ENCODE assay signal across 9 mouse cellular contexts in genomic region chr1:153894979-153895378, GRCm38 (mm10). TPM values are rescaled to one million over a fixed set of nuclear protein-coding genes. Genes with fewer than 3 reads are reported as not detected.
DNase-seq lines count a peak whose midpoint lies in the region; ATAC-seq and TF ChIP-seq lines count a peak whose summit lies in the region.
"Had no signal": no experiment of that assay in that cellular context is flagged by ENCODE, and none has a peak within 500 bp of the region (broad histone marks: within the 10 kb centered on the region; RNA-seq: fewer than 3 reads in every experiment).

No protein-coding gene starts in this region.

- H3K27ac ChIP-seq in midbrain, embryonic 11.5 days (ENCODE audit: low read depth, low read length), result no peak overlapping the region
- H3K27ac ChIP-seq in midbrain, embryonic 13.5 days, result no peak overlapping the region
- H3K27ac ChIP-seq in bone marrow, adult 2 months (ENCODE audit: control insufficient read depth, insufficient read depth, low read depth, low read length, poor library complexity), result no peak overlapping the region
- H3K27ac ChIP-seq in thymus, adult 2 months (ENCODE audit: control insufficient read depth, insufficient read depth, low read length), result no peak overlapping the region

- no peak overlapping the region for H3K4me2 ChIP-seq in midbrain, embryonic 11.5 days
- H3K4me2 ChIP-seq in midbrain, embryonic 13.5 days (replicated peaks), result no peak overlapping the region

- H3K4me3 ChIP-seq in midbrain, embryonic 11.5 days (ENCODE audit: low read depth, low read length), result no peak overlapping the region
- no peak overlapping the region for H3K4me3 ChIP-seq in midbrain, embryonic 13.5 days (replicated peaks)
- H3K4me3 ChIP-seq in bone marrow, adult 2 months (replicated peaks; ENCODE audit: control insufficient read depth, low read depth, low read length), result no peak overlapping the region
- H3K4me3 ChIP-seq in thymus, adult 2 months (ENCODE audit: control insufficient read depth, insufficient read depth, low read length), result no peak overlapping the region

- H3K4me1 ChIP-seq in midbrain, embryonic 11.5 days (ENCODE audit: control insufficient read depth, insufficient read depth, low read length), result 0 out of 2 replicates have a peak, but pooled peaks cover 2% of the 10 kb centered on the region
- H3K4me1 ChIP-seq in midbrain, embryonic 13.5 days (replicated peaks), result peaks cover 8% of the 10 kb centered on the region
- H3K4me1 ChIP-seq in bone marrow, adult 2 months (ENCODE audit: control insufficient read depth, insufficient read depth, low read length), result no peaks in the 10 kb centered on the region
- peaks cover 5% of the 10 kb centered on the region for H3K4me1 ChIP-seq in thymus, adult 2 months (replicated peaks; ENCODE audit: control insufficient read depth, insufficient read depth, low read length)

- no peak for TF ChIP-seq POLR2A in bone marrow, adult 2 months (IDR thresholded peaks at IDR 0.05; ENCODE audit: borderline replicate concordance, control insufficient read depth, low read depth, low read length)
- no peak for TF ChIP-seq POLR2A in thymus, adult 2 months (IDR thresholded peaks at IDR 0.05; ENCODE audit: control insufficient read depth, extremely low read depth, insufficient read depth, low read length, poor library complexity)

- TF ChIP-seq CTCF in bone marrow, adult 2 months (IDR thresholded peaks at IDR 0.05; ENCODE audit: control insufficient read depth, insufficient read depth, low read length), result peak; percentile 91
- no peak for TF ChIP-seq CTCF in thymus, adult 2 months (IDR thresholded peaks at IDR 0.05; ENCODE audit: borderline replicate concordance, control insufficient read depth, extremely low read depth, insufficient read depth, low read length, poor library complexity)

- no peaks in the 10 kb centered on the region for H3K36me3 ChIP-seq in midbrain, embryonic 11.5 days (ENCODE audit: control insufficient read depth, insufficient read depth, low read length)
- H3K36me3 ChIP-seq in midbrain, embryonic 13.5 days, result no peaks in the 10 kb centered on the region
- H3K36me3 ChIP-seq in thymus, adult 2 months (ENCODE audit: control insufficient read depth, insufficient read depth, low read length), result no peaks in the 10 kb centered on the region

- no peaks in the 10 kb centered on the region for H3K9me3 ChIP-seq in midbrain, embryonic 11.5 days (ENCODE audit: control insufficient read depth, low read length)
- H3K9me3 ChIP-seq in midbrain, embryonic 13.5 days, result no peaks in the 10 kb centered on the region

- intact Hi-C loops in left cerebral cortex, postnatal 14 days (cut with DNase I), result loop anchor here (1.0 to 5.0 kb wide), 3 partner anchors 137 to 832 kb away; no protein-coding TSS in a partner anchor

- no peak overlapping the region for H3K9ac ChIP-seq in midbrain, embryonic 11.5 days (ENCODE audit: low read length)
- no peak overlapping the region for H3K9ac ChIP-seq in midbrain, embryonic 13.5 days (replicated peaks)

- ATAC-seq in midbrain, embryonic 11.5 days (ENCODE audit: low FRiP score), result no peak
- no peak for ATAC-seq in midbrain, embryonic 13.5 days
- ATAC-seq in erythroblast, adult 5-6 weeks (replicated peaks; ENCODE audit: low FRiP score, poor library complexity, severe bottlenecking), result peak; percentile 52

- no peaks in the 10 kb centered on the region for H3K27me3 ChIP-seq in midbrain, embryonic 11.5 days (ENCODE audit: control insufficient read depth, insufficient read depth, low read length)
- peaks cover 19% of the 10 kb centered on the region for H3K27me3 ChIP-seq in midbrain, embryonic 13.5 days
- no peaks in the 10 kb centered on the region for H3K27me3 ChIP-seq in thymus, adult 2 months (ENCODE audit: control insufficient read depth, insufficient read depth, low read length)

- DNase-seq in midbrain, embryonic 11.5 days (ENCODE audit: low spot score, missing footprints), result peak; percentile 98
- DNase-seq in heart, postnatal 4 days, result peak; percentile 81
- peak; percentile 88 to 90 for DNase-seq in left cerebral cortex, postnatal 14 days (ENCODE audit: low spot score in 2 of 2)
- peak; percentile 60 to 71 for DNase-seq in natural killer cell, adult 2 months (ENCODE audit: low spot score in 2 of 2)
- peak; percentile 66 for DNase-seq in thymus, adult 2 months

- 39% methylated on average over 5 of the region's 5 CpGs for WGBS in midbrain, embryonic 11.5 days
- 35% methylated on average over 5 of the region's 5 CpGs for WGBS in midbrain, embryonic 13.5 days
- WGBS in bone marrow, adult 2 months, result 39% methylated on average over 5 of the region's 5 CpGs
- WGBS in thymus, adult 2 months, result 42% methylated on average over 5 of the region's 5 CpGs

RNA-seq across cellular contexts. Expression of gene Teddm1a, which starts 3.4 kb away (rescaled TPM):
- polyA plus RNA-seq in midbrain, embryonic 11.5 days (2014; fragmentation: Nextera tagmentation; extraction: Ambion mirVana), result not detected in 2 replicates
- not detected in 2 replicates for polyA plus RNA-seq in midbrain, embryonic 13.5 days (2015; fragmentation: Nextera tagmentation; extraction: Ambion mirVana)
- polyA plus RNA-seq in bone marrow, adult 2 months (2011; ENCODE audit: insufficient read depth, insufficient read length, low replicate concordance, missing spikeins), result not detected in 2 replicates
- total RNA-seq in erythroblast, adult 5-6 weeks (2015; ENCODE audit: low replicate concordance), result not detected in 2 replicates
- not detected in 2 replicates for total RNA-seq in erythroblast, adult 5-6 weeks (2017; ENCODE audit: low replicate concordance)
- not detected for total RNA-seq in heart, postnatal 4 days (2021)
- total RNA-seq in left cerebral cortex, postnatal 14 days (2021), result not detected
- polyA plus RNA-seq in thymus, adult 2 months (2012; rRNA removed), result not detected in 2 replicates
- polyA plus RNA-seq: heart, embryonic 14.5 days had no signal

RNA-seq across cellular contexts. Expression of gene Glul, which starts 4.8 kb away (rescaled TPM):
- polyA plus RNA-seq in midbrain, embryonic 11.5 days (2014; fragmentation: Nextera tagmentation; extraction: Ambion mirVana), result 121 and 130 TPM in 2 replicates
- 131 and 132 TPM in 2 replicates for polyA plus RNA-seq in midbrain, embryonic 13.5 days (2015; fragmentation: Nextera tagmentation; extraction: Ambion mirVana)
- 101 and 115 TPM in 2 replicates for polyA plus RNA-seq in bone marrow, adult 2 months (2011; ENCODE audit: insufficient read depth, insufficient read length, low replicate concordance, missing spikeins)
- 121 and 129 TPM in 2 replicates for total RNA-seq in erythroblast, adult 5-6 weeks (2015; ENCODE audit: low replicate concordance)
- 206 and 340 TPM in 2 replicates for total RNA-seq in erythroblast, adult 5-6 weeks (2017; ENCODE audit: low replicate concordance)
- 100 to 1,000 TPM; 126 to 138 TPM for total RNA-seq in heart, postnatal 4 days (2021)
- total RNA-seq in left cerebral cortex, postnatal 14 days (2021), result 1,000 to 10,000 TPM; 1,316 to 1,477 TPM
- polyA plus RNA-seq in thymus, adult 2 months (2012; rRNA removed), result 153 and 200 TPM in 2 replicates

RNA-seq across cellular contexts. Expression of gene Teddm2, which starts 5.0 kb away (rescaled TPM):
- 0.43 and 0.48 TPM in 2 replicates for polyA plus RNA-seq in midbrain, embryonic 11.5 days (2014; fragmentation: Nextera tagmentation; extraction: Ambion mirVana)
- polyA plus RNA-seq in midbrain, embryonic 13.5 days (2015; fragmentation: Nextera tagmentation; extraction: Ambion mirVana), result 1.1 and 1.2 TPM in 2 replicates
- 1.8 and 2.1 TPM in 2 replicates for polyA plus RNA-seq in bone marrow, adult 2 months (2011; ENCODE audit: insufficient read depth, insufficient read length, low replicate concordance, missing spikeins)
- 1.9 and 4.4 TPM in 2 replicates for total RNA-seq in erythroblast, adult 5-6 weeks (2015; ENCODE audit: low replicate concordance)
- 1.4 and 4.6 TPM in 2 replicates for total RNA-seq in erythroblast, adult 5-6 weeks (2017; ENCODE audit: low replicate concordance)
- total RNA-seq in heart, postnatal 4 days (2021), result under 1 TPM; 0.16 to 0.26 TPM
- 1 to 10 TPM; 3.3 to 3.4 TPM for total RNA-seq in left cerebral cortex, postnatal 14 days (2021)
- 0.57 and 0.93 TPM in 2 replicates for polyA plus RNA-seq in thymus, adult 2 months (2012; rRNA removed)

RNA-seq across cellular contexts. Expression of gene Teddm1b, which starts 20.8 kb away (rescaled TPM):
- 0.77 and 0.79 TPM in 2 replicates for polyA plus RNA-seq in midbrain, embryonic 11.5 days (2014; fragmentation: Nextera tagmentation; extraction: Ambion mirVana)
- 1.1 and 1.4 TPM in 2 replicates for polyA plus RNA-seq in midbrain, embryonic 13.5 days (2015; fragmentation: Nextera tagmentation; extraction: Ambion mirVana)
- not detected in 2 replicates for polyA plus RNA-seq in bone marrow, adult 2 months (2011; ENCODE audit: insufficient read depth, insufficient read length, low replicate concordance, missing spikeins)
- not detected in 2 replicates for total RNA-seq in erythroblast, adult 5-6 weeks (2015; ENCODE audit: low replicate concordance)
- total RNA-seq in erythroblast, adult 5-6 weeks (2017; ENCODE audit: low replicate concordance), result not detected in 2 replicates
- not detected for total RNA-seq in heart, postnatal 4 days (2021)
- not detected for total RNA-seq in left cerebral cortex, postnatal 14 days (2021)
- polyA plus RNA-seq in thymus, adult 2 months (2012; rRNA removed), result 0.19 and 0.26 TPM in 2 replicates
- polyA plus RNA-seq: heart, embryonic 14.5 days had no signal

RNA-seq across cellular contexts. Expression of gene Rgsl1, which starts 51.0 kb away (rescaled TPM):
- polyA plus RNA-seq in midbrain, embryonic 11.5 days (2014; fragmentation: Nextera tagmentation; extraction: Ambion mirVana), result not detected in 2 replicates
- 0.08 TPM in 1 of 2 replicates, not detected in the other for polyA plus RNA-seq in midbrain, embryonic 13.5 days (2015; fragmentation: Nextera tagmentation; extraction: Ambion mirVana)
- polyA plus RNA-seq in bone marrow, adult 2 months (2011; ENCODE audit: insufficient read depth, insufficient read length, low replicate concordance, missing spikeins), result not detected in 2 replicates
- not detected in 2 replicates for total RNA-seq in erythroblast, adult 5-6 weeks (2015; ENCODE audit: low replicate concordance)
- not detected in 2 replicates for total RNA-seq in erythroblast, adult 5-6 weeks (2017; ENCODE audit: low replicate concordance)
- not detected for total RNA-seq in heart, postnatal 4 days (2021)
- total RNA-seq in left cerebral cortex, postnatal 14 days (2021), result 1 to 10 TPM in 1 of 2 experiments, under 1 TPM in 1; 0.92 to 1.2 TPM
- polyA plus RNA-seq in thymus, adult 2 months (2012; rRNA removed), result 0.36 and 0.41 TPM in 2 replicates
- polyA plus RNA-seq: heart, embryonic 14.5 days had no signal
